Mouse (Mus musculus): ENCODE measurements around the gene Lsamp.

GRCm38 (mm10) chr16:40697253-40697652 lies 713.1 kb downstream of the Lsamp start:
- TF ChIP-seq ZNF384 (IDR thresholded peaks at IDR 0.05; ENCODE audit: low read depth, low read length) (no peak), SMC3 (IDR thresholded peaks at IDR 0.05; ENCODE audit: low read depth, low read length) (no peak), USF1 (IDR thresholded peaks at IDR 0.05; ENCODE audit: low read depth, low read length) (no peak), ZKSCAN1 (IDR thresholded peaks at IDR 0.05; ENCODE audit: borderline replicate concordance, low read depth, low read length) (no peak), CHD2 (IDR thresholded peaks at IDR 0.05; ENCODE audit: low read length) (no peak), POLR2A (IDR thresholded peaks at IDR 0.05; ENCODE audit: low read depth, low read length) (no peak), CTCF (conservative IDR thresholded peaks at IDR 0.05 in 1 of 2, IDR thresholded peaks at IDR 0.05 in 1 of 2; ENCODE audit: low read depth in 2 of 2, low read length in 2 of 2) (no peak)
